Mouse (Mus musculus) limb, embryonic 10.5 days (tissue): ENCODE results near the gene Catsperz. TPM values are rescaled to one million over a fixed set of nuclear protein-coding genes. Genes with fewer than 3 reads are reported as not detected.

Source experiments
- DNase-seq: peaks from one replicate; pipeline ENCODE4 v3.0.0-alpha.2; 2017; ENCODE audit warnings: low spot score
- H3K27ac ChIP-seq: fragments of 300-500 bp; sonication (generic); 2 replicates; pipeline ENCODE4 v1.5.1; 2016; ENCODE audit warnings: mild to moderate bottlenecking
- H3K27me3 ChIP-seq: fragments of 300-500 bp; sonication (generic); 2 replicates; pipeline ENCODE4 v1.6.1; 2016; ENCODE audit warnings: low read depth, mild to moderate bottlenecking; ENCODE audit not compliant: poor library complexity, severe bottlenecking
- H3K36me3 ChIP-seq: fragments of 300-500 bp; sonication (generic); 2 replicates; pipeline ENCODE4 v1.6.1; 2016; ENCODE audit warnings: mild to moderate bottlenecking, moderate library complexity
- H3K4me1 ChIP-seq: fragments of 300-500 bp; sonication (generic); 2 replicates; pipeline ENCODE4 v1.6.1; 2016
- H3K4me3 ChIP-seq: fragments of 300-500 bp; sonication (generic); 2 replicates; pipeline ENCODE4 v1.5.1; 2016; ENCODE audit warnings: mild to moderate bottlenecking, moderate library complexity
- H3K9me3 ChIP-seq: fragments of 300-500 bp; sonication (generic); replicated peaks from 2 replicates; pipeline ENCODE4 v1.6.1; 2016; ENCODE audit warnings: mild to moderate bottlenecking
- WGBS: fragments of 180-500 bp; shearing (Covaris S2); methylation state at CpG from one replicate; pipeline ENCODE4 v1.1.7; 2016; 5-methylcytosine and 5-hydroxymethylcytosine counted together
- polyA plus RNA-seq: library from polyadenylated mRNA; unstranded; fragments of >200 nt; fragmentation: Nextera tagmentation; extraction: Ambion mirVana; gene quantifications from 2 replicates; pipeline ENCODE4 v1.2.1, GENCODE M21; 2016

Gene Catsperz
- polyA plus RNA-seq, 1 experiment from 2014 or later: 0.76 TPM

DNA sequence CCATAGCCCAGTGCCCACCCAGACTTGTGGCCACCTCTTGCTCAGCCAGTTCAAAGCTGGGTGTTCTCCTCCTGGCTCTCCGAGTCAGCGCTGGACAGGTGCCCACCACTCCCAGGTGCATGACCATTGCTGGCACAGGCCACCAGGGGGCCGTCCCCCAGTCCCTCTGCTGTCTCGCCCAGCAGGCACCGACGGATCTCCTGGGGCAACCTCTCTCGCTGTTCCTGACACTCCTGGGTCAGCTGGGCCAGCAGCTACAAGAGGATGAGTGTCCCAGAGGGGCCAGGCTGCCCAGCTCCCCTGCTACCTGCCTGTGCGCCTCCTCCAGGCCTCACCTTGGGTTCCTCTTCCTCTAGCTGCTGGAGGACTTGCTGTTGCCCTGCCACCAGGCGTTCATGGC lies 28.9 kb upstream of the Catsperz start:
- Histone ChIP-seq H3K36me3 (peaks cover 51% of the 10 kb centered on the region), H3K4me3 (no peak overlapping the region), H3K27ac (no peak overlapping the region), H3K4me1 (peaks cover 33% of the 10 kb centered on the region), H3K9me3 (no peaks in the 10 kb centered on the region), H3K27me3 (no peaks in the 10 kb centered on the region)
- DNase-seq: peak; percentile 61
- 56% methylated on average over 9 of the region's 9 CpGs for WGBS

DNA sequence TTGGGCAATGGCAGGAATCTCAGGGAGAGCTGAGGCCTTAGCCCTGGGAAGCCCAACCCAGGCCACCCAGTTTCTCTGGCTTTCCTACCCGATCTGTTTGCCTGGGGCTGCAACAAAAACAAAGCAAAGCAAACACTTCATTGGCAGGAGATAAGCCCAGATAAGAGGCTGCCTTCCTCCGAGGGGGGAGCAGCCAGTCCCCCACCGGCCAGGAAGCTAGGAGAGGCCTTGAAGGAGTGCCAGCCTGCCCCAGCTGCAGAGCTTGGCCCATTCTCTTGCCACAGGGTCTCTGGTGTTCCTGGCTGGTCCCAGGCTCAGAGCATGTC lies 27.5 kb upstream of the Catsperz start:
- whole genome bisulfite sequencing: 16% methylated on average over 3 of the region's 3 CpGs
- Histone ChIP-seq H3K9me3 (no peaks in the 10 kb centered on the region), H3K4me3 (peak overlapping the region; percentile 62), H3K27ac (0 out of 2 replicates have a peak overlapping the region, but pooled peaks have one; percentile 89), H3K36me3 (peaks cover 37% of the 10 kb centered on the region), H3K27me3 (no peaks in the 10 kb centered on the region), H3K4me1 (peaks cover 33% of the 10 kb centered on the region)
- DNase-seq: no peak

DNA sequence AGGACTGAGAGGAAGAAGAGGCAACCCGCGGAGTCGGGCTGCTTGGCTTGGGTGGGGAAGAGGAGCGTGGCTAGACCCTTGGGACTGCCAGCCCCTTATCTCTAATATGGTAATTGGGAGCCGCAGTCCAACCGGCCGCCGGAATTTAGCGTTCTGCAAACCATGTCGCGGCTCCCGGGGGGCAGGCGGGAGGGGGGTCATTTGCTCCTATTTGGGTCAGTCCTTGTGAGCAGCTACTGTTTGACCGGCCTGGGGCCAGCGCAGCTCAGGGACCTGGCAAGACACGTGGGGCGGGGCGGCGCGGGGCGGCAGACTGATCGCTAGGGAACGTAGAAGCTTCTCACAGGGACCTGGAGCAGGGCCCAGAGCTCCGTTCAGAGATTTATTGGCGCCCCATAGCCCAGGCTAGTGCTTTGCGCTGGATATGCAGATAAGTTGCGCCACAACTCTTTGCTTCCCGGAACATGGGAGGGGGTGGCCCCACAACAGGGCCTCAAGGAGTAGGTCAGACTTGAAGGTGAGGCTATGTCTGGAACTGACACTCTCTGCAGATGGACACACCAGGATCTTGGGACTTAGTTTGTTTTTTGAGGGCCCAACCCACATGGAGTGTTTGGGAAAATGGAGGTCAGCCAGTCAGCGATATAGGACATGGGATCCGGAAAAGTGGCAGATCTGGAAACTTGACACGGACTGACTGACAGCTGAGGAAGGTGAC lies 27.0 kb upstream of the Catsperz start:
- Histone ChIP-seq H3K27ac (peak overlapping the region; percentile 89), H3K4me1 (peaks cover 33% of the 10 kb centered on the region), H3K36me3 (peaks cover 32% of the 10 kb centered on the region), H3K27me3 (no peaks in the 10 kb centered on the region), H3K9me3 (no peaks in the 10 kb centered on the region), H3K4me3 (peak overlapping the region; percentile 62)
- DNase-seq: peak; percentile 72
- WGBS: 3% methylated on average over 31 of the region's 31 CpGs

DNA sequence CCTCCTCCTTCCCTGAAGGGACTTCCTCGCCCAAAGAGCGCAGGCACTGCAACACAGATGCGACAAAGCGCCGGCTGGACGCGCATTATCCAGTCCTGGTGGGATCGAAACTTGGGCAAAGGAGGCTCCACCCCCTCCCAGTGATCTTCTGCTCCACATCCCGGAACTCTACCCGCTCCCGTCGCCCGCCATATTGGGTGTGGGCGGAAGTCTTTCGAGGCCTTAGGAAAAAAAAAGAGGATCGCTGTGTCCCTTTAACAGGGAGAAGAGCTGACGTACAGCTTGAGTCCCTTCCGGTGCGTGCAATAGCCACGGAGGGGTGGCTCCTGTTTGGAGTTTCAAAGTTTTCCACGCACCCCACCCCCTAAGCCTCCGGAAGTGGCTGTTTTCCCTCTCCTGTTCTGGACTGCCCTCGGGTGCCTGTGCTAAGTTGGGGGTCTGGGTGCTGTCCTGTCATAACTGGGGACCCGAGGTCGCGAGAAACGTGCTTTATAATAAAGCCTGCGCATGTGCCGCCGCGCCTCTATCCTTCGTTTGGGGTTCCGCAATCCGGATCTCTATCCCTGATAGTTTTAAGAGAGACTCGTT lies 26.3 kb upstream of the Catsperz start:
- H3K27ac ChIP-seq: peak overlapping the region; percentile 89
- H3K36me3 ChIP-seq: peaks cover 26% of the 10 kb centered on the region
- under 1% methylated on average over 35 of the region's 35 CpGs for WGBS
- H3K4me1 ChIP-seq: peaks cover 33% of the 10 kb centered on the region
- peak overlapping the region; percentile 62 for H3K4me3 ChIP-seq
- no peaks in the 10 kb centered on the region for H3K27me3 ChIP-seq
- no peaks in the 10 kb centered on the region for H3K9me3 ChIP-seq
- DNase-seq: peak; percentile 91

DNA sequence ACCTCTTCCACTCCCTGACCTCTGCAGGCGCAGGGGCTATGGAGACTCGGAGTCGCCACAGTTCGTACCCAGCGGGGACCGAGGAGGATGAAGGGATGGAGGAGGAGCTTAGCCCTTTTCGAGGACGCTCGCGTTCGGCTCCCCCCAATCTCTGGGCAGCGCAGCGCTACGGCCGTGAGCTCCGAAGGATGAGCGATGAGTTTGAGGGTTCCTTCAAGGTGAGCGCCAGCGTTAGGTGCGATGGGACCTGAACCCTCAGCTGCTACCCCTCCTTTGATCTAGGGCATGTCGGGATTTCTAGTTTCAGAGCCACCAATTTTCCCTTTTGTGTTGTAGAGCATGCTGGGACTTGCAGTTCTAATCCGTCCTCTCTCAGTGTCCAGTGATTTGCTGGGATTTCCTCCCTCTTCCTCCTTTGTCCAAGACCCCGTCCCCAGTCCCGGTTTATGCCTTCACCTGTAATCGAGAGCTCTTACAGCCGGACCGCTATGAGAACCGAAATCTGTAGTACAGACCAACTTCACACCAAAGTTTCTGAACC lies 25.5 kb upstream of the Catsperz start:
- Histone ChIP-seq H3K27me3 (no peaks in the 10 kb centered on the region), H3K27ac (peak overlapping the region; percentile 89), H3K9me3 (no peaks in the 10 kb centered on the region), H3K4me3 (peak overlapping the region; percentile 62), H3K4me1 (peaks cover 33% of the 10 kb centered on the region), H3K36me3 (peaks cover 18% of the 10 kb centered on the region)
- peak; percentile 77 for DNase-seq
- WGBS: under 1% methylated on average over 28 of the region's 28 CpGs

DNA sequence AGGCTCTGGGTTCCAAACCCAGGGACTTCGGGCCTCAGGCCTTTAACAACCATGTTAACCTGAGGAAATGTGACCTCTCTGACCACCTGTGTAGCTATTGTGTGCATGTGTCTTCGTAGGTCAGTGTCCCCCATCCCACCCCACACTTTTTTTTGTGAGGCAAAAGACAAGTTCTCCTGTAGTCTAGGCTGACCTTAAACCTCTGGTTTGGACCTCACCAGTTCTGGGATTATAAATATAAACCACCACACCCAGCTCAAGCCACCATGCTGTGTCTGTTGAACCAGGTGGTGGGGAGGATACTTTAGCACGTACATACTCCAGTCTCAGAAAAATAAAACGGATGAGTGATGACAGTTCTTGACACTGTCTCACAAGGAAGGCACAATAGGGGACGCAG lies 24.8 kb upstream of the Catsperz start:
- H3K4me3 ChIP-seq: peak overlapping the region; percentile 62
- H3K36me3 ChIP-seq: peaks cover 12% of the 10 kb centered on the region
- WGBS: 71% methylated on average over 5 of the region's 5 CpGs

DNA sequence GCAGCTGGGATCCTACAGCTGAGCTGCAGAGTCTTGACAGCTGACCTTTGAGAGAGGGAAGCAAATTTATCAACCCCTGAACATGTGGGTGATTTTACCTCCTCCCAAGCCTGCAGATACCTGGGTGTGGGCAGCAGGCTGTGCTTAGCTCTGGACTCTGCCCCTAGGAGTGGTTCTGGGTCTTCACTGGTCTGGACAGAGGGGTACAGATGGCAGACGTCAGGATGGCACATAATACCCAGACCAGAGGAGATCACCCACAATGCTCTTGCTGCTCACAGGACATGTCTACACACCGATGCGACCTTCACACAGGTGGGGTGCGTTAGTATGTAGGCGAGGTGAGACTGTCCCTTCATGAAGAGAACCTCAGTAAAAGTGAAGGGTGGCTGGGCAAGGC lies 24.4 kb upstream of the Catsperz start:
- no peaks in the 10 kb centered on the region for H3K27me3 ChIP-seq
- peak overlapping the region; percentile 89; the same call in 1 of the 2 replicates for H3K27ac ChIP-seq
- peaks cover 33% of the 10 kb centered on the region for H3K4me1 ChIP-seq
- 0 out of 2 replicates have a peak overlapping the region, but pooled peaks have one; percentile 62 for H3K4me3 ChIP-seq
- 93% methylated on average over 5 of the region's 5 CpGs for WGBS
- H3K36me3 ChIP-seq: peaks cover 9% of the 10 kb centered on the region
- no peak for DNase-seq
- no peaks in the 10 kb centered on the region for H3K9me3 ChIP-seq

More for the DNA sequence above, 24.8 kb upstream of the Catsperz start:
- Histone ChIP-seq H3K9me3 (no peaks in the 10 kb centered on the region), H3K27ac (peak overlapping the region; percentile 89), H3K4me1 (peaks cover 33% of the 10 kb centered on the region), H3K27me3 (no peaks in the 10 kb centered on the region)
- DNase-seq: no peak

DNA sequence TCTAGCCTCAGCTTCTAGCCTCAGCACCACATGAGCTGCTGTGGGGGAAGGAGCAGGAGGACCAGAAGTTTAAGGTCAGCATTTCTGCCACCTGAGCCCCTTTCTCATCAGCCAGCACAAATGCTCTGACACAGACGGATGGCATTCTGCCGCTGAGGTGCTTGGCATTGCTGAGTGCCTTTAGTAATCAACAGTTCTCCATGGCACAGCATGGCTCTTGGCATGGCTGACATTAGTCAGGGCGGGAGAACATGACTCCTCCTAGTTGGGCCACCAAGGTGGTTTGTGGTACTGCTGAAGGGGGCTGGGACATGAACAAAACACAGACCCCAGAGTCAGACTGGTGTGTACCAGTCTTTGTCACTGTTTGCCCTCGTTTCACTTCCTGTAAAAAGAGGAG lies 23.0 kb upstream of the Catsperz start:
- Histone ChIP-seq H3K36me3 (peaks cover 3% of the 10 kb centered on the region), H3K4me1 (peaks cover 27% of the 10 kb centered on the region), H3K9me3 (no peaks in the 10 kb centered on the region), H3K27ac (no peak overlapping the region), H3K27me3 (no peaks in the 10 kb centered on the region), H3K4me3 (no peak overlapping the region)
- DNase-seq: no peak
- 86% methylated on average over 4 of the region's 4 CpGs for WGBS

DNA sequence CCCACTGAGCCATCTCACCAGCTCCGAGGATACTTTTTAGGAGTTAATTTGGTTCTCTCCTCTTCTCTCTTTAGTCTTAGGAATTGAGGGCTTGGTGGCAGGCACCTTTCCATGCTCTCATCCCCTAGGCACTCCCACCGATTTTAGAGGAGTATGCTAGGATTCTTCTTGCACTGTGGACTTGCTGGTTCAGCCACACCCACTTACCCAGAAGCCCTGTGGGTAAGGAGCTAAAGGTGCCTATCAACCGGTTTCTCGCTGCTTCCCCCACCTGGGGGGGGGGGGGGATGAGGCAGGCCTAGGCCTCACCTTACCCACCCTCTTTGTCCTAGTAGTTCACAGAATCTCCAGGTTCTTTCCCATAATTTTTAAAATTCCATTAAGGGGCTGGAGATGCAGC lies 22.6 kb upstream of the Catsperz start:
- no peak overlapping the region for H3K27ac ChIP-seq
- peaks cover 3% of the 10 kb centered on the region for H3K36me3 ChIP-seq
- H3K4me1 ChIP-seq: peaks cover 27% of the 10 kb centered on the region
- no peaks in the 10 kb centered on the region for H3K9me3 ChIP-seq
- no peak overlapping the region for H3K4me3 ChIP-seq
- no peak for DNase-seq
- WGBS: 63% methylated on average over 4 of the region's 4 CpGs
- no peaks in the 10 kb centered on the region for H3K27me3 ChIP-seq

DNA sequence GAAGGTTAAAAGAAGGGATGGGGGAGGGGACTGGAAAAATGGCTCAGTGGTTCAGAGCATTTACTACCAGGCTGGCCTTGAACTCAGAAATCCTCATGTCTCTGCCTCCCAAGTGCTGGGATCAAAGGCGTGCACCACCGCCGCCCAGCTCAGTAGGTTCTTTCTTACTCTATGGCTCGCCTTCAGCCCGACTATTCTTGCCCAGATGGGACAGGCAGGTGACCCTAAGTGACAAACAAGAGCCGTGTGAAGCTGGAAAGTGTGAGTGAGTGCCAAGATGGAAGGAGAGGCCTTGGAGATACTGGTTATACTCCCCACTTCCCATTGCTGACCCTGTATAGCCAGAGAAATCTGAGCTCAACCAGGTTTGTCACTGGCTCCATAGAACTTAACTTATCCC lies 18.5 kb upstream of the Catsperz start:
- DNase-seq: no peak
- Histone ChIP-seq H3K9me3 (no peaks in the 10 kb centered on the region), H3K27ac (no peak overlapping the region), H3K36me3 (peaks cover 3% of the 10 kb centered on the region), H3K27me3 (peaks cover 18% of the 10 kb centered on the region; the same call in 1 of the 2 replicates), H3K4me1 (peaks cover 25% of the 10 kb centered on the region), H3K4me3 (no peak overlapping the region)
- WGBS: 91% methylated on average over 6 of the region's 6 CpGs

DNA sequence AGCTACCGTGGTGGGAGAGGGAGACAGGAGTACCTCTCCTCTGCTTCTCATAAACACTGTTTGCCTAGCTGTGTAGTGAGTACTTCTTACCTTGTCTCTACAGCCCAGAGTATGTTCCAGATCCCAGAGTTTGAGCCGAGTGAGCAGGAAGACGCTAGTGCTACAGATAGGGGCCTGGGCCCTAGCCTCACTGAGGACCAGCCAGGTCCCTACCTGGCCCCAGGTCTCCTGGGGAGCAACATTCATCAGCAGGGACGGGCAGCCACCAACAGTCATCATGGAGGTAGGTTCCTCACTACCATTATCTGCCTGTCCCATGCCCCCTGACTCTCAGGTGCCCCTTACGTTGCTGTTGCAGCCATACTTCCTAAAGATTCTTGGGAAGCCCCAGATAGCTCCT lies 17.6 kb upstream of the Catsperz start:
- peaks cover 3% of the 10 kb centered on the region for H3K36me3 ChIP-seq
- peaks cover 27% of the 10 kb centered on the region for H3K27me3 ChIP-seq
- WGBS: 27% methylated on average over 5 of the region's 5 CpGs
- no peaks in the 10 kb centered on the region for H3K9me3 ChIP-seq
- peak overlapping the region; percentile 86 for H3K4me3 ChIP-seq
- peaks cover 25% of the 10 kb centered on the region for H3K4me1 ChIP-seq
- no peak for DNase-seq
- H3K27ac ChIP-seq: peak overlapping the region; percentile 92

DNA sequence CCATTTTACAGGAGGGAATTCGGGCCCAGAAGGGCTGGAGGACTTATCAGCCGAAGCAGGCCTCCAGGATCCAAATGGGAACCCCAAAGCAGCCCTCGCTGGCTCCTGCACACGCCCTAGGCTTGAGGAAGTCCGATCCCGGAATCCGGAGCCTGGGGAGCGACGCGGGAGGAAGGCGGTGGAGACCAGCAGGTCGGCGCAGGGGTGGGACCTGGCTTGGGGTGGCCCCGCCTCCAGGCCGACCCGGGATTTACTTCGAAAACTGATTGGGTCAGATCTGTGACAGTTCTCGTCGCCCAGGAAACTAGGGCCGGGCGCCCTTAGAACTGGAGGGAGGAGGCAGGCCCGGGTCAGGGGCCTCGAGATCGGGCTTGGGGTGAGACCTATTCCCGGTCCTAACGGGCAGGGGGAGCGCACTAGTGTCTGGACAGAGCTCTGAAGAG lies 17.1 kb upstream of the Catsperz start, which contains the start of gene Gpr137:
TSS of gene Gpr137 (minus strand) at position 232 of the 443 bp plus-strand sequence.
- WGBS: 0% methylated on average over 27 of the region's 27 CpGs
- DNase-seq: peak; percentile 89
- Histone ChIP-seq H3K36me3 (peaks cover 3% of the 10 kb centered on the region), H3K27ac (peak within 1 kb of the TSS; percentile 92), H3K27me3 (peaks cover 28% of the 10 kb centered on the region), H3K4me1 (peaks cover 25% of the 10 kb centered on the region), H3K9me3 (no peaks in the 10 kb centered on the region), H3K4me3 (peak within 1 kb of the TSS; percentile 86)
